Mouse (Mus musculus) ES-E14 (cell line): ENCODE measurements around the gene Zfp385a.

Experiments
- CHD2 ChIP-seq: IDR thresholded peaks from 2 replicates; pipeline ENCODE4 v1.6.1; 2014; ENCODE audit warnings: mild to moderate bottlenecking, low read depth, low read length, inconsistent platforms
- HCFC1 ChIP-seq: IDR thresholded peaks from 2 replicates; pipeline ENCODE4 v1.6.1; 2012; ENCODE audit warnings: low read length, inconsistent platforms, borderline replicate concordance; ENCODE audit not compliant: insufficient read depth
- ZC3H11A ChIP-seq: IDR thresholded peaks from 2 replicates; pipeline ENCODE4 v1.6.1; 2012; ENCODE audit warnings: low read depth, mild to moderate bottlenecking, inconsistent platforms, low read length, borderline replicate concordance
- ZNF384 ChIP-seq: IDR thresholded peaks from 2 replicates; pipeline ENCODE4 v1.6.1; 2012; ENCODE audit warnings: low read depth, low read length, inconsistent platforms

DNA sequence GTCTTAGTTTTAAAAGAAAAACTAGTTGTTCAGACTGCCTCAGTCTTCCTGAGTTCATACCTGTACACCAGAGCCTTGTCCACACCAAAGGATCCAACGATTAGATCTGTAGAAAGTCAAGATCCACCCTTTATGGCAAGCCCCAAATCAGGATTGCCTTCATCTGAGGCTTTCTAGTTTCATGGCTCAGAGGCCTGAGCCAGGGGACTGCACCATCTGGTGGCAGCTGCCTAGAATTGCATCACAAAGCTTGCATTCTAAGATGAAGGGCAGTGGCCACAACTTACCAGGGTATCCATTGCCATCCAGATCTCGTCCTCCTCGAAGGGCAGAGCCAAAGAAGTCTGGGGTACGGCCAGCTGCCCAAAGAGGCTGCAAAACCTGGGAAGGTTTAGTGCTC lies 13.0 kb upstream of the Zfp385a start:
- no peak for TF ChIP-seq ZC3H11A
- no peak for TF ChIP-seq CHD2
- TF ChIP-seq HCFC1 = no peak
- no peak for TF ChIP-seq ZNF384
